Mouse (Mus musculus) lung, embryonic 16.5 days (tissue): ENCODE measurements at regions not wholly inside any gene's neighbourhood (a gene's known extent, or its start where the extent isn't known, plus 50 kb on each side); places are given as distances from the start of the nearest gene placed in this dataset.
A peak's percentile ranks its signal among the peaks of the same experiment; 100 is the strongest.

Experiments
- ATAC-seq: fragments of 200-750 bp; cut with Nextera tagmentation; 2 replicates; pipeline ENCODE4 v1.8.0; 2017; ENCODE audit warnings: low read depth, mild to moderate bottlenecking, moderate library complexity
- H3K27ac ChIP-seq: fragments of 300-500 bp; sonication (generic); 2 replicates; pipeline ENCODE4 v1.5.1; 2014; ENCODE audit warnings: mild to moderate bottlenecking, control low read depth, low read length
- H3K27me3 ChIP-seq: fragments of 300-500 bp; sonication (generic); 2 replicates; pipeline ENCODE4 v1.6.1; 2014; ENCODE audit warnings: low read depth, low read length, mixed read lengths; ENCODE audit not compliant: control insufficient read depth, insufficient read depth
- H3K36me3 ChIP-seq: fragments of 300-500 bp; sonication (generic); 2 replicates; pipeline ENCODE4 v1.6.1; 2014; ENCODE audit warnings: low read length; ENCODE audit not compliant: control insufficient read depth, insufficient read depth
- H3K4me1 ChIP-seq: fragments of 300-500 bp; sonication (generic); replicated peaks from 2 replicates; pipeline ENCODE4 v1.6.1; 2014; ENCODE audit warnings: low read length, mixed read lengths; ENCODE audit not compliant: control insufficient read depth, insufficient read depth
- H3K4me2 ChIP-seq: fragments of 300-500 bp; sonication (generic); 2 replicates; pipeline ENCODE4 v1.6.1; 2014; ENCODE audit warnings: low read depth, low read length, control low read depth
- H3K4me3 ChIP-seq: fragments of 300-500 bp; sonication (generic); 2 replicates; pipeline ENCODE4 v1.5.1; 2014; ENCODE audit warnings: mild to moderate bottlenecking, low read length, control low read depth
- H3K9ac ChIP-seq: fragments of 300-500 bp; sonication (generic); 2 replicates; pipeline ENCODE4 v1.6.1; 2014; ENCODE audit warnings: low read length, control low read depth
- H3K9me3 ChIP-seq: fragments of 300-500 bp; sonication (generic); 2 replicates; pipeline ENCODE4 v1.6.1; 2016; ENCODE audit warnings: low read length; ENCODE audit not compliant: control insufficient read depth
- WGBS: fragments of 180-500 bp; shearing (Covaris S2); extraction: QIAGEN DNeasy Blood & Tissue Kit; methylation state at CpG from one replicate; pipeline ENCODE4 v1.1.7; 2014; 5-methylcytosine and 5-hydroxymethylcytosine counted together

DNA sequence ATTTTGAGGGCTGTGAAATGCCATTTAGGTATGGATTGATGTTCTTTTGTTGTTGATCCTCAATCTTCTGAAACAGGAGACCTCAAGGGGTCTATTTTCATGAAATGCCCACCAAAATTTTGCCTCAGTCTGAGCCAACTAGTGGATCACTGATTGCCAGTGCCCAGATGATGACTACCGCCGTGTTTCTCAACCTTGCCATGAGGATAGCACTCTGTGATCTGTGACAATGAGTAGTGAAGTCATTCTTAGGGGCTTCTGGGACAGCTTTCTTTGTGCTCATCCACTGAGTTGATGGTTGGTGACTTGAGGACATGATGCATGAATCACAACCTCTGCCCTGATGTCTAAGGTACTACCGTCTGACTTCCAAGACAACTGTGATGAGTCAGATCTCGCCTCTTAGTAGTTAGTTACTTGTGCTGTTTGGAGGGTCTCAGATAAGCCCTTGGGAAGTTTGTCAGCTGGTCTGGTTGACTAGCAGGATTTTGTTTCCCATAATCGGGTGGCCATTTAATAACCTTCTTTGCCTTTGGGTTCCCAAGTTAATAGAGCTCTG lies 101.2 kb downstream of the Gm5426 start:
- no peak overlapping the region for H3K27ac ChIP-seq

DNA sequence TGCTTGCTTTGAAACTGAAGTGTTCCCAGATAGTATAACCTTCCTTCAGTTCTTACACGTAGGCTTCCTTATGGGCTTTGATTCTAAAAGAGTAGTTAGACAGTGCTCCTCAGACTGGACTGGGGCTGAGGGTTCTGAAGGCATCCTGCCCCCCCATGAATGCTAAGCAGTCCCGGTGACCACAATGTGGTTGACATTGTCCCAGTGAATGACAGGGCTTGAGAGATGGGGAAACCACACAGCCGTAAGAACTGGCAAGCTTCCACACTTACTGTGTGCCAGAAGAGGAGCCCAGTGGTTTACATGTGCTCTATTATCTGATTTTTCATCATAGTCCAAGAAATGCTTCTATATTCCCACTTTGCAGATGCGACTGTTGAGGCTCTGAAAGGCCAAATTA lies 101.8 kb downstream of the Gm5426 start:
- H3K9me3 ChIP-seq: 0 out of 2 replicates have a peak, but pooled peaks cover 3% of the 10 kb centered on the region
- H3K36me3 ChIP-seq: no peaks in the 10 kb centered on the region
- WGBS: 65% methylated on average over 4 of the region's 4 CpGs
- H3K27me3 ChIP-seq: no peaks in the 10 kb centered on the region
- no peak overlapping the region for H3K4me3 ChIP-seq
- H3K27ac ChIP-seq: no peak overlapping the region
- no peak overlapping the region for H3K4me2 ChIP-seq
- H3K9ac ChIP-seq: no peak overlapping the region
- no peak for ATAC-seq
- H3K4me1 ChIP-seq: no peaks in the 10 kb centered on the region

More for the DNA sequence above, 101.2 kb downstream of the Gm5426 start:
- no peaks in the 10 kb centered on the region for H3K4me1 ChIP-seq
- 91% methylated on average over 5 of the region's 5 CpGs for WGBS
- H3K9me3 ChIP-seq: 0 out of 2 replicates have a peak, but pooled peaks cover 3% of the 10 kb centered on the region
- H3K9ac ChIP-seq: no peak overlapping the region
- no peak for ATAC-seq
- no peak overlapping the region for H3K4me2 ChIP-seq
- H3K36me3 ChIP-seq: no peaks in the 10 kb centered on the region
- H3K27me3 ChIP-seq: no peaks in the 10 kb centered on the region
- H3K4me3 ChIP-seq: no peak overlapping the region

DNA sequence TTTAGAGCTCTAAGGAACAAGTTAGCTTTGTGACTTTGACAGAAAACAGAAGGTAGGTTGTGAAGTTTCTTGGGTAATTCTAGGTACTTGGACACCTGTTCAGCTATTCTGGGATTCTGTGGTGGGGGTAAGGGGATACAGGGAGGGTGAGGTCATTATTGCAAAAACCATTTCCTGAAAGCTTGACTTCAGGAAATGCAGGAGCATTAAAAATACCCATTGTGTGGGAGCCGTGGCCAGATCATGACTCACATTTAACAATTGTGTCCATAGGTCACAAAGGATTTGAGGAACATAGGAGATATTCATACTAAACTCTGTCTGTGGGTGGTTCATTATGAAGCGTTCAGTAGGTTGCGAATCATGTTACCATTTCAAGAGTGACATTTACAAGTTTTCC lies 102.4 kb downstream of the Gm5426 start:
- 76% methylated on average over 3 of the region's 3 CpGs for WGBS
- peak; percentile 43; the same call in 1 of the 2 replicates for ATAC-seq
- H3K4me2 ChIP-seq: no peak overlapping the region

DNA sequence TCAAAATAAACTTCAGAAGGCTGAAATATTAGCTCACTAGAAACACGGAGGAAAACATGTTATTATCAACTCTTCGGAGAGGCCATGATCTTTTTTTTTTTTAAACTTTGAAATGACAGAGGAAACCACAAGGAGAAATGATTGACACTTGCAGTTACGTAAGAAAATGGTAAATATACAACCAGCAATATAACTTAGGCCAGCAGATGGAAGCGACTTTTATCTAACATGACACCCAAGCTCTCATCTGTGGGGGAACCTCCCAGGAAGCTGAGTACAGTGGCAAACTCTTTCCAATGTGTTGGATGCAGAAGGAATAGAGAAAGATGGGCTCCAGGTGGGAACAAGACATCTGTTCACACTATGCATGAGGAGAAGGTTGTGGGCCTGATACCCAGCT lies 104.2 kb downstream of the Gm5426 start:
- Histone ChIP-seq H3K9me3 (0 out of 2 replicates have a peak, but pooled peaks cover 3% of the 10 kb centered on the region), H3K9ac (no peak overlapping the region), H3K4me1 (no peaks in the 10 kb centered on the region), H3K27me3 (no peaks in the 10 kb centered on the region), H3K36me3 (no peaks in the 10 kb centered on the region), H3K27ac (no peak overlapping the region), H3K4me3 (no peak overlapping the region), H3K4me2 (no peak overlapping the region)
- ATAC-seq: no peak
- 81% methylated on average over 4 of the region's 4 CpGs for WGBS

More for the DNA sequence above, 102.4 kb downstream of the Gm5426 start:
- 0 out of 2 replicates have a peak, but pooled peaks cover 3% of the 10 kb centered on the region for H3K9me3 ChIP-seq
- H3K4me3 ChIP-seq: no peak overlapping the region
- H3K9ac ChIP-seq: no peak overlapping the region
- H3K27ac ChIP-seq: no peak overlapping the region
- no peaks in the 10 kb centered on the region for H3K4me1 ChIP-seq
- no peaks in the 10 kb centered on the region for H3K27me3 ChIP-seq
- H3K36me3 ChIP-seq: no peaks in the 10 kb centered on the region

DNA sequence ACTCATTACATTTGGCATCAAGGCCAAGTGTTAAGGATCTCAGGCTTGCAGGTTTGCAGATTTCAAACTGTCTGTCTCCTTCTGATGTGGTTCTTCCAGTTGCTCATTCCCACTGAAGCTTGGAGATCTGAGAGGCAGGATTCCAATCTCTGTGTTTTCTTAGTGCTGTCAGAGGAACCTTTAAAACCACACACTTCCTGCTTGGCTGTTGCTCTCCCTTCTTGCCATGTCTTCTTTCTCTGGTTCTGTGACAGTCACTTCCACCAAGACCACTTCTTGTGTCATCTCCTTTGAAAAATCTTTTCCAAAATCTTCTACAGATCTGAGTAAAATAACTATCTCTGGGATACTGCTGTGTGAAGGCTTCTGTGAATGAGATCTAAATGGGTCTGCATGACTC lies 117.3 kb downstream of the Gm5426 start:
- Histone ChIP-seq H3K27ac (no peak overlapping the region), H3K4me2 (no peak overlapping the region), H3K4me1 (no peaks in the 10 kb centered on the region), H3K4me3 (no peak overlapping the region), H3K27me3 (no peaks in the 10 kb centered on the region), H3K9ac (no peak overlapping the region), H3K9me3 (no peaks in the 10 kb centered on the region), H3K36me3 (no peaks in the 10 kb centered on the region)
- no peak for ATAC-seq

DNA sequence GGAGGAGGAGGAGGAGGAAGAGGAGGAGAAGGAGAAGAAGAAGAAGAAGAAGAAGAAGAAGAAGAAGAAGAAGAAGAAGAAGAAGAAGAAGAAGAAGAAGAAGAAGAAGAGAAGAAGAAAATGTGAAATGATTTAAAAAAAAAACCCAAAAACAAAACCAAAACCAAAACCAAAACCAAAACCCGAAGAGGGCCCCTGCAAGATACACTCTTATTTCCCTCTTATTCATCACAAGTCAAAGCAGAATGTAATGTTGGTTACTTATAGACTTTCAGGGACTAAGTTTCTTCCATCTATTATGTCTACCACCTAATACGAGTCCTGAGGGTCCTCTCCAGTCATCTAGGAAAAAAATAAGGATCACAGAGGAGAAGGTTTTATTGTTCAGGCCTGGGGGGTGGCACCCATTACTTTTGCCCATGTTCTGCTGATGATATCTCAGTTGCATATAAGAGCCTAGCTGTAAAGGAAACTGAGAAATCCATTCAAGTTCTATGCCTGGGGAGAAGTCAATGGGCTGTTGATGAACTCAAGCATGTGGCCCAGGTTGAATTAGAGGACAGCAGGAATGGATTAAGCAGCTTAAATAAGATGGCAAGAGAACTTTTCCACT lies 118.0 kb downstream of the Gm5426 start:
- H3K27me3 ChIP-seq: no peaks in the 10 kb centered on the region
- H3K27ac ChIP-seq: no peak overlapping the region
- 75% methylated on average over 2 of the region's 2 CpGs for WGBS
- H3K9me3 ChIP-seq: no peaks in the 10 kb centered on the region
- H3K4me3 ChIP-seq: no peak overlapping the region
- H3K4me1 ChIP-seq: no peaks in the 10 kb centered on the region
- ATAC-seq: no peak
- no peaks in the 10 kb centered on the region for H3K36me3 ChIP-seq
- no peak overlapping the region for H3K4me2 ChIP-seq
- no peak overlapping the region for H3K9ac ChIP-seq

DNA sequence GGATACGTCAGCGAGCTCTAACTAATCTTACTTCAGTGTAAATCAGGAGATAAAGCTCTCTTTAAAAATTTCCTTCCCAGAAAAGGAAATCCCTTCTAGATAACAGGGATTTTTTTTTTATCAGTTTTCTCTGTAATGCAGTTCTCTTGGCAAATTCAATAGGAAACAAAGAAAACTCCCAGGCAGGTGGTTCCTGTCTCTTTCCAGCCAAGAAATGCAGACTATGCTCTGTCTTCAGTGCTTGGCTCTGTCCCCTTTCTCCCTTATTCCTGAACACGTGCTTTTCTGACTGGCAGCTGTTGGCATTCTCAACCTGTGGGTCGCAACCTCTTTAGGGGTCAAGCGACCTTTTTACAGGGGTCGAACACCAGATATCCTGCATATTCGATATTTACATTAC lies 121.5 kb downstream of the Gm5426 start:
- Histone ChIP-seq H3K9ac (no peak overlapping the region), H3K4me1 (peaks cover under 1% of the 10 kb centered on the region; the same call in 1 of the 2 replicates), H3K27me3 (no peaks in the 10 kb centered on the region), H3K27ac (no peak overlapping the region), H3K36me3 (no peaks in the 10 kb centered on the region), H3K4me3 (no peak overlapping the region), H3K9me3 (no peaks in the 10 kb centered on the region), H3K4me2 (no peak overlapping the region)
- ATAC-seq: no peak
- WGBS: 63% methylated on average over 7 of the region's 7 CpGs

DNA sequence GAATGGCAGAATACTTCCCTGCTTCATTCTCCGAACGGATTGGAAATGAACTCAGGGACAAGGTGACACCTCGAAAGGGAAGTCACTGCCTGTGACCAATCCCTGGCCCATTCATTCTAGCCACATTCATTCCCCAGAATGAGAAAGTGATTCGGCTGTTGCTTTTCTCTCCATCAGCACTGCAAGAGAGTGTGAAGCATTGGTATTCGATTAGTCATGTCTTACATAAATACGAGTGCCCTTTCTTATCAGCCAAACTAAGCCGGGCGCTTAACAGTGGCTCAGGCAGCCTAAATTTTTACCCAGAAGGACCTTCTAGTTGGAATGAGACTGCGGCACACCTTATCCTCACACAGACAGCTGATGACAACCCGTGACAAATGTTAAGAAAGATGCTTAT lies 122.8 kb downstream of the Gm5426 start:
- H3K4me3 ChIP-seq: no peak overlapping the region
- H3K4me2 ChIP-seq: no peak overlapping the region
- 52% methylated on average over 10 of the region's 10 CpGs for WGBS
- H3K4me1 ChIP-seq: peaks cover 10% of the 10 kb centered on the region
- no peaks in the 10 kb centered on the region for H3K27me3 ChIP-seq
- no peak overlapping the region for H3K9ac ChIP-seq
- H3K27ac ChIP-seq: no peak overlapping the region
- no peaks in the 10 kb centered on the region for H3K36me3 ChIP-seq
- no peak for ATAC-seq
- H3K9me3 ChIP-seq: no peaks in the 10 kb centered on the region

DNA sequence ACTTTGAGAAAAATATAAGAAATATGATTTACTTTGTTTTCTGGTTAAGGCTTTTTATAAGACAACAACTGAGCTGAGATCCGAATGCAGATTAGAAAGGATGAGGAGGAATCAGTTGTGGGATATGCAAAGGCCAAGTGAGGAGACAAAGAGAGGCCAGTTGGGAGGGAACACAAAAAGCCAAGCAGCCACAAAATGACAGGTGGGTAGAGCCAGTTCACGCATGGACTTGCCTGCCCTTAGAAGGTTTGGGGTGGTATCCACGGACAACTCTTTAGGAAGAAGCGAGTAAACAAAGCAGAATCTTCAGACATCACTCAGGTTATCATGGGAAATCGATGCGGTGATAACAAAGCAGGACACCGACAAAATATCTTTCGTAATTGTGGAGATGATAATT lies 123.2 kb downstream of the Gm5426 start:
- 86% methylated on average over 8 of the region's 8 CpGs for WGBS
- ATAC-seq: no peak
- Histone ChIP-seq H3K4me2 (no peak overlapping the region), H3K36me3 (no peaks in the 10 kb centered on the region), H3K4me3 (no peak overlapping the region), H3K27ac (no peak overlapping the region), H3K9me3 (no peaks in the 10 kb centered on the region), H3K4me1 (peaks cover 14% of the 10 kb centered on the region), H3K27me3 (no peaks in the 10 kb centered on the region), H3K9ac (no peak overlapping the region)
